Mouse (Mus musculus) T-cell, adult 2 months (primary cell): ENCODE results near the gene Arhgef2.
"Not testable (repeated sequence)": the region's sequence is repeated elsewhere in the genome, so short reads cannot be mapped to it uniquely, and the experiment has no call there.

ENCODE experiments used
- DNase-seq: peaks from one replicate; pipeline ENCODE4 v3.0.0; 2022; ENCODE audit warnings: low spot score

The Arhgef2 gene

DNA sequence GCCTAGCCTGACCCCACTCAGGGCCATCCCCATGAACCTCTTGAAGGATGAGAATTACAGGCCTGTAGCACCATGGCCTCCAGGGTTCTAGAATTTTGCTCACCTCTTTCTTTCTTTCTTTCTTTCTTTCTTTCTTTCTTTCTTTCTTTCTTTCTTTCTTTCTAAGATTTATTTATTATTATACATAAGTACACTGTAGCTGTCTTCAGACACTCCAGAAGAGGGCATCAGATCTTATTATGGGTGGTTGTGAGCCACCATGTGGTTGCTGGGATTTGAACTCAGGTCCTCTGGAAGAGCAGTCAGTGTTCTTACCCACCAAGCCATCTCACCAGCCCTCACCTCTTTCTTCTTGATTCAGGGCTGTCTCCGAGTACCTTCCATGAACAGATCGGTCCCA, at the start of gene Arhgef2:
Arhgef2 (plus strand) TSS at position 301 of the 400 bp plus-strand sequence.
- not testable (repeated sequence) for DNase-seq

DNA sequence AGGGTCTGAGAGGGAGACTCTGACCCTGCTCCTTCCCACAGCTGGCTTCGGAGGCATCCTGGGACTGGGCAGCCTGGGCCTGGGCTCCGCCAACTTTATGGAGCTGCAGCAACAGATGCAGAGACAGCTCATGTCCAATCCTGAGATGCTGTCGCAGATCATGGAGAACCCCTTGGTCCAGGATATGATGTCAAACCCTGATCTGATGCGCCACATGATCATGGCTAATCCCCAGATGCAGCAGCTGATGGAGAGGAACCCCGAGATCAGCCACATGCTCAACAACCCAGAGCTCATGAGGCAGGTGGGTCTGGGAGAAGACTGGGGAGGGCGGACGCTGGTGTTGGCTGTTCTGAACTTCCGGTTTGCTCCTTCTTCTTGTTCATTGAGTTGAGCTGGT, 49.1 kb upstream of the Arhgef2 start:
- DNase-seq: no peak

DNA sequence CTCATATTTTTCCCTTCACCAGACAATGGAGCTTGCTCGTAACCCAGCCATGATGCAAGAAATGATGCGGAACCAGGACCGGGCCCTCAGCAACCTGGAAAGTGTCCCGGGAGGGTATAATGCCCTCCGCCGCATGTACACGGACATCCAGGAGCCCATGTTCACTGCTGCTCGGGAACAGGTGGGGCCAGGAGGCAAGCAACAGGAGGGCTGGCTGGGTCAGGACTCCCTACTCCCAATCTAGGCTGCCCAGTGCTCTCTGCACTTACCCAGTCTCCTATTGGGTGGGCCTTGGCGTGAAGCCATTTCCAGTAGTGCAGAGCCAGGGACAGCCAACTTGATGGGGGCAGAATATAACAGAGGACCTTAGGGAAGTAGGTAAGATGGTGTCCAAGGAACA, 46.2 kb upstream of the Arhgef2 start:
- DNase-seq: no peak

DNA sequence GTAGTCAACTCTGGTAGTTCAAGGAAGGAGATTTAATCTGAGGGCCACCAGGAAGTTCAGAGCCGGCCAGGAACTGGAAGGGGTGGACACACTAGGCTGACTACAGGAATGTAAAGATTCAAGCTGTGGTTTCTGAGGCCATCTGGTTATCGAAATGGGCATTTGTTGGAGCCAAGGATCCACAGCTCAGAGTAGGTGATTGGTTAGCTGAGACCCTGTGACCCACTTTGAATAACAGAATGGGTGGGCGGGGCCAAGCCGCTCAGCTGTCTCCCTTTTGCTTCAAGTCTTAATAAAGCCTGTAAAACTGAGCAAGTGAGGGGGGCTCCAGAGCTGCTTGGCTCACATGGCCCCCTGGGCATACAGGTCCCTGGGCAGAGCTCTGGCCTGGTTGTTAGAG, 43.8 kb upstream of the Arhgef2 start:
- DNase-seq: no peak

DNA sequence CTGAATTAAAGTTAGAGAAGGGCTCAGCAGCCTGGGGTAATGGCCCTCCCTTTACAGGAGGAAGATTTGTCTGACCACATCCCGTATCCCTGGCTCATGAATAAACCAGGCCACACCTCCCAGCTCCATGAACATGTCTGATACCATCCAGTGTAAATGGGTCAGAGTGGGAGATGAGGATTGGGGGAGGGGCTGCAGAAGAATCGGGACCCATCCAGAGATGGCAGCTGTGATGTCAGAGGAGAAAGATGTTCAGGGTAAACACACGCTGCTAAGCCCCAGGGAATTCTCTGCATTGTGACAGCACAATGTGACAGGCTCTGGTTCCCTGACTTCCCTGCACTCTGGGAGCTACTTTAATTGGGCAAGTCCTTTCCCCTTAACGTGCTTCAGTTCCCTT, 42.3 kb upstream of the Arhgef2 start:
- DNase-seq: no peak

DNA sequence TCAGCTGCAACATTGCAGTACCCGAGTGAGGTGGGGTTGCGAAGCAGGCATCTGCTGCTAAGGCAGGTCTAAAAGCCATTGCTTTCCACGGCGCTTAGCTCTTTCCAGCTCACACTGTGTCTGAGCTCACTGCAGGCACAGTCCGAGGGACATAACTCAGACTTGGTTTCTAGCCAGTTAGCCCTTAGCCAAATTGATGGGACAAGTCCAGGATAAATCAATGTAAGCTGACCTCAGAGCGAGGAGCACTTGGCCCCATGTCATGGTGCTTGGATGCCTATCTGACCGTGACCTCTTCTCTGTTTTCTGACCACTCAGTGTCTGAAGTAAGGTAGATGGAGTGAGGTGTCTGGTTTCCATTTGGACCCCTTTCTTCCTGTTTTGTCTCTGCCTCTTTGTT, 41.8 kb upstream of the Arhgef2 start:
- DNase-seq: no peak

DNA sequence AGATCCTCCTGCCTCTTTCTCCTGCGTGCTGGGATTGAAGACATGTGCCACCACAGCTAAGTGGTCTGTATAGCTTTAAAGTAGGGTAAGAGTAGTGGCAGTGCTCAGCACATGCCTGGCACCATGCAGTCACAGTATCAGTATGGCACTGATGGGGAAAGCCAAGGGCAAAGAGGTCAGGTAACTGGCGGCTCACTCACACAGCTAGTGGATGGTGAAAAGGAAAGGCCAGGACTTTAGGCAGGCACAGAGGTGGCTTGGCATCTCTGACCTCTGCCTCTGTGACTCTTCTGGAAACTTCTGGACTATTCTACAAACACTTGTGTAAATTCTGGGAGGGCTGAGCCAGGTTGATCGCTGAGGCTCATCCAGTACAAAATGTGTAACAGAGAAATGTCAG, 39.6 kb upstream of the Arhgef2 start:
- DNase-seq: no peak

DNA sequence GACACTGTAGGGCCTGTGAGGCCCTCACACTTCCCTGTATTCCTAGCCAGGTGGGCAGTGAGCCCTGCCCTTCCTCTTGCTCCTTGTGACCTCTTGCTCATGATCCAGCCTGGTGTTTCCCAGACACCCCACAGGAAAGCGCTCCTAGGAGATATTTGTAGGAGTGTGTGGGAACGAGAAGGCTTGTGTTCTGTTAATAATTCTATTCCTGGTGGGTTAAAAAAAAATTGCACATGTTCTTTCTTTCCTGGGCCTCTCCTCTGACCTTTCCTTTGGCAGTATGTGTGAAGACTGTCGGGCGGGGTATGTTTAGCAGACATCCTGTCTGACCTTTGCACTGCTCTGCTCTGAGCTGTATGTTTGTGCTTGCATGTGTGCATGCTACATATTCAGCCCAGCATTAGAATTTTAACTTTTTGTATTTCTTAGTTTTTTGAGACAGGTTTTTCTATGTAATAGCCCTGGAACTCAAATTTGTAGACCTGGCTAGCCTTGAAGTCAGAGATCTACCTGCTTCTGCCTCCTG, 39.2 kb upstream of the Arhgef2 start:
- no peak for DNase-seq

DNA sequence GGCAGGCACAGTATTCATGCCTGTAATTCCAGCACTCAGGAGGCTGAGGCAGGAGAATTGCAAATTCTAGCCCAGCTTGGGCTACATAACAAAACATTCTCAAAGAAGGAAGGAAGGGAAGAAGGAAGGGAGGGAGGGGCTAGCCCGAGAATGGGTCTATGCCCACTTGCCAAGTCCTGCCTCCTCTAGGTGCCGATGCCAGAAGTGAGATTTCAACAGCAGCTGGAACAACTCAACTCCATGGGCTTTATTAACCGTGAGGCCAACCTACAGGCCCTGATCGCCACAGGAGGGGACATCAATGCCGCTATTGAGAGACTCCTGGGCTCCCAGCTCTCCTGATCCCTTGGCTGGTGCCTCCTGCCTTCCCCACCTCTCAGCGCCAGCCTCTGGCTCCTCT, 37.9 kb upstream of the Arhgef2 start:
- DNase-seq: no peak

DNA sequence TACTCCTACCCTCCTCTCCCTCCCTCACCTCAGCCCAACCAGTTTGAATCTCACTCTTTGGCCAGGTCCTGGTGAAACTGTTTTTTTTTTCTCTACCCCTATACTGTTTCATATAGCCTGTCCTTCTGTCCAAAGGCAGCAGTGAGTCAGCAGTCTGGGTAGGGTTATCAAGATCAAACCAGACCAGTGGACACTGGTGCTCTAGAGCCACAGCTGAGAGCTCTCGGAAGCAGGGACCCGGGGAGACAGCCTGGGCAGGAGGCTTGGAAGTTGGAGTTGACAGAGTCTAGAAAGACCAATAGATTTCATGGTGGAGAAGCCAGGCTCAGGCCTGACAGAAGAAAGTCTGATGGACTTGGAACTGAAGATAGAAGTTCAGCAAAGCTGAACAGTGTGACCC, 37.2 kb upstream of the Arhgef2 start:
- no peak for DNase-seq

DNA sequence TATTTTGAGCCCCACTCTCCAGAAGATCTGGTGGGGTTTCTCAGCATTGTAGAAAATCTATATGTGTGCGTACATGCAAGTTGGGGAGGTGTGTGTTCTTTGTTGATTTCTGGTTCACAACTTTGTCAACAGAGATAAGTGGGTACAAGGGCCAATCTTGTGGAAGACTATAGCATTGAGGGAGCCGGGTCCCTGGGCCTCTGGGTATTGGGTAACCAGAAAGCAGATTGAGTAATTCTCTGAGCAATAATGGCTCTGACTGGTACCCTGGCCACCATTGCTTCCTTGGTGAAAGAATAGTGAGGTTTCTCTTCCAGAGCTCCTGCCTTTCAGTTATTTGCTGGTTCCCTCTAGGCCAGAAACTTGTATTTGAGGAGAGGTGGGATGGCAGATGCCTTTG, 36.7 kb upstream of the Arhgef2 start:
- DNase-seq: no peak

DNA sequence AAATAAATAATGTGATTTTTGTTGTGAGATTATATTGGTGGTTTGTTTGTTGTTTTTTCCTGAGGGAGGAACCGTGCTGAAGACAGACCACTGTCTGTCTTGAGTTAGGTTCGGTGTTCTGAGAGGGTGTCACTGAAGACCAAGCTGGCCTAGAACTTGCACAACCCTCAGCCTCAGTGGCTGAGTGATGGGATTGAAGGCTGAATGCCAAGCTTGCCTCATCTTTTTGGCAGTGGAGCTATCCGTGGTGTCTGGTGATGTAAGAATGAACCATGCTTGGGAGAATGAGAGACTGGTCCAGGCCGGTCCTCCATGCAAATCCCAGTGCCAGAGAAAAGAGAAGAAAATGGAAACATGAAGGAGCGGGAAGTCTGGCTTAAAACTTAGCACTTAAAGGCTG, 36.1 kb upstream of the Arhgef2 start:
- DNase-seq: no peak

DNA sequence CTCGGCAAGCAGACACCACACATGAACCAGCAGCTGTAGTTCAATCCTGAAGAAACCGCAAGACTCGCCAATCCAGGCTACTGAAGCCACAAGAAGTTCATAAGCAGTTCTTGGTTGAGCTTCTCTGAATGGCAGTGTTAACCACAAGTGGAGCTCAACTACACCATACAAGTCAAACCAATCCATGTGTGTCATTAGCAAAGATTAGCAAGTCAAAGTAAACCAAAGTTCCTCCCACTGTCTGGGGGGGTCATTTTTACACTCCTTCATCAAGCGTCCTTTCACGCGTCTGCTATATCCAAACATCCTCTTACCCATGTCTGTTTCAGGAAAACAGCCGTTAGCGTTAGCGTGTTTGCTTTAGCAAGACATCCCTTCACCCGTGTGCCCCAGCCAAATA, 35.4 kb upstream of the Arhgef2 start:
- no peak for DNase-seq

DNA sequence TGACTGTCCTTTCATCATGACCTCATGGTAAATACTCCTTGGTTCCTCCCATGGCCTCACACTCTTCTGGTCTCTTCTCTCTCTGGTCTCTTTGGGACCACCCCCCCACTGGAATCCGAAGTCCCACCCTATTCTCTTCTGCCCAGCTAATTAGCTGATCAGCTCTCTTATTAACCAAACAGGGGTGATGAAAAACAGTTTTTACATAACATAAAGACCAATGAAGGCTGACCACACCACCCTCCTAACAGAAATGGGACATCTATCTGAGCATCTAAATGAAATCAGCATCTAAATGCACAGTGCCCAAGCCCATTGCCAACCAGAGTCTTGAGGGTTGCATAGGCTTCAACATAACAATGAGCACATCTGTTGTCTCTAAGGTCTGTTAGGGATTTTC, 33.9 kb upstream of the Arhgef2 start:
- DNase-seq: no peak

DNA sequence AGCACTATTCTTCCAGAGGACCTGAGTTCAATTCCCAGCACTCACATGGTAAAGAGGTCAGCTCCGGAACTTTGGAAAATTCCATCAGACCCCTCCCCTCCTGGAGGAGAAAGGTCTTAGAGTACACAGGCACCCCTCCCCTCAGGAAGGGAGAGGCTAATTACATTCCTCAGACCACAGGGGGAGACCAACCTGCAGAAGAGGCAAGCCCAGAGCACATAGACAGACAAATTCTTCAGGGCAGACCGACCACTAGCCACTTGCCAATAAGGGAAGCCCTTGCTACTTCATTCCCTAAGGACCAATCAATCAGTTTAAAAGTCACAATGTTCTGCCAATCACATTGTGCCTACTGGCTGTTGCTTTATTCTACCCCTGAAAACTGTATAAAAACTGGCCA, 32.9 kb upstream of the Arhgef2 start:
- no peak for DNase-seq

DNA sequence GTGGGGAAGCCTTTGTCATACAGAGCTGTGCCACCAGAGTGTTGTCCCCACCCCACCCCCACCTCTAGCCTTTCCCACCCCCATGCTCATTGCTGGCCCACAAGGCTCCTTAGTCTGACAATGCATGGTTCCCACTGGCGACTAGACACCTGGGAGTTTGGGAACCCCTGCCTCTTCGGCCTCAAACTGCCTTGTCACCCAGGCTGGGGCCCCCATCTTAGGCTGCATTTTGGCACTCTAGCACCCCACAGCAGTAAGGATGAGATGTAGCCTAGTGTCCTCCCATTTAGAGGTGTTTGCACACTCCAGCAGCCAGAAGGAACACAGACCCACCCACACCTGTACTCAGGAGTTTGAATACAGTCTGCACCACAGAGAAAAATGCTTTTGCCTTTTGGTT, 32.0 kb upstream of the Arhgef2 start:
- DNase-seq: no peak

DNA sequence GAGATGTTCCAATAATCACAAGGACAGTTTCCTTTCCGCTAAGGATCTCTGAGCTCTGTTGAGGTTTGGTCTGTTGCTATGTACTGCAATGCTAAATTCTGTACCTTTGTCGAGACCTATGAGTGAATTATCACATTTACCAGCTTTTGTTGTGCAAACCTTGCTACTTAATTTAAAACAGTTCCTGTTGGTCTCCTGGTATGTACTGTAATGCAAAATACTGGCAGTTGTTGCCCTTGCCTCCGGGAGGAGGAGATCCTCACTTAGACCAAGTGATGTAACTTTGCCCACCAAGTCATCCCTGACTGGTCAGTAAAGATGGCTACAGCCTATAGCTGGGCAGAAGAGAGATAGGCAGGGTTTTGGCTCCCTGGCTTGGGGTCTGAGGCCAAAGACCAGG, 30.2 kb upstream of the Arhgef2 start, which contains the start of gene Ssr2:
Ssr2 (plus strand) TSS at position 337 of the 400 bp plus-strand sequence.
- DNase-seq: no peak

DNA sequence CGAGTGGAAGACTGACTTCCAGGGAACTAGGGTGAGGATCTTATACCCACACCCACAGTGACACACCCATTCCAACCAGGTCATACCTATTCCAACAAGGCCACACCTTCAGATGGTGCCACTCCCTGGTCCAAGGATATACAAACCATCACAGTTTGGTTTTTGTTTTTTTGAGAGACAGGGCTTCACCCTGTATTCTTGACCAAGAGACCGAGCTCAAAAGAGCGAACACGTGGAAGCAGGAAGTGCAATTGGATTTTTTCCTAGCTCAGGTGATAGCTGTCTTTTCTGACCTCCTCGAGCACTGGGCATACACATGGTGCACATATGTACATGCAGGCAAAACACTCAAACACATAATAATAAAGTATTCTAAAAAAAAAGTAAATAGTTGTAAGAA, 27.9 kb upstream of the Arhgef2 start:
- DNase-seq: not testable (repeated sequence)

DNA sequence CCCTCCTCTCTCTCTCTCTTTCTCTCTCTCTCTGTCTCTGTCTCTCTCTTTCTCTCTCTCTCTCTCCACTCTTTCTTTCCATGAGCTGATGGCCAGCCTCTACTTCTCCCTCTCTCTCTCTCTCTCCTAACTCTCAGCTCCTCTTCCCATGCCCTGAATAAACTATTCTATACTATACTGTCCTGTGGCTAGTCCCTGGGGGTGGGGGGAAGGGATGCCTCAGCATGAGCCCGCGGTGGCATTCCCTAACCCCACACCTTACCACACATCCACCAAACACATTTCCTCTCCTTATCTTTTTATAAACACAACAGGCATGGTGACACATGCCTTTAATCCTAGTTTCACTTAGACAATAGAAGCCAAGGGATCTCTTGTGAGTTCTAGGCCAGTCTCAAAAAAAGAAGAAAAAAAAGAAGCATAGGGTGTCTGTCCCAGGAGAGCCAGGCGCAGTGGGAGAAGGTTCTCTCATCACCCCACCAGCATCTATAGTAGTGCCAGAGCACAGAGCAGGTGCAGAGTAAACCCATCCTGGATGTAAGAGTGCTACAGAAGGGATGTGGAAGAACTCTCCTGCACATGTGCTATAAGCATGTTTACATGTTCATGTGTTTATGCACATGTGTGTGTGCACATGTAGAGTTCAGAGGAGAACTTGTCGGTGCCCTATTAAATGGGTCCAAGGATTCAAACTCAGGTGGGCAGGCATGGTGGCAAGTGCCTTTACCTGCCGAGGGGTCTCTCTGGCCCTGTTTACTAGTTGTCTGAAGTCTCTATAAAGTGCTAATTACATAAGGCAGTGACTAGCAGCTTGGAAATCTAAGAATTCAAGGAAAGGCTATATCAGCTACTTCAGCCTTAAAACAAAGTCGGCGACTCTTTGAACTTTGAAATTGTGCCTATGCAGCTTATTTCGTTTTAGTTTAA, 27.0 kb upstream of the Arhgef2 start:
- no peak for DNase-seq

DNA sequence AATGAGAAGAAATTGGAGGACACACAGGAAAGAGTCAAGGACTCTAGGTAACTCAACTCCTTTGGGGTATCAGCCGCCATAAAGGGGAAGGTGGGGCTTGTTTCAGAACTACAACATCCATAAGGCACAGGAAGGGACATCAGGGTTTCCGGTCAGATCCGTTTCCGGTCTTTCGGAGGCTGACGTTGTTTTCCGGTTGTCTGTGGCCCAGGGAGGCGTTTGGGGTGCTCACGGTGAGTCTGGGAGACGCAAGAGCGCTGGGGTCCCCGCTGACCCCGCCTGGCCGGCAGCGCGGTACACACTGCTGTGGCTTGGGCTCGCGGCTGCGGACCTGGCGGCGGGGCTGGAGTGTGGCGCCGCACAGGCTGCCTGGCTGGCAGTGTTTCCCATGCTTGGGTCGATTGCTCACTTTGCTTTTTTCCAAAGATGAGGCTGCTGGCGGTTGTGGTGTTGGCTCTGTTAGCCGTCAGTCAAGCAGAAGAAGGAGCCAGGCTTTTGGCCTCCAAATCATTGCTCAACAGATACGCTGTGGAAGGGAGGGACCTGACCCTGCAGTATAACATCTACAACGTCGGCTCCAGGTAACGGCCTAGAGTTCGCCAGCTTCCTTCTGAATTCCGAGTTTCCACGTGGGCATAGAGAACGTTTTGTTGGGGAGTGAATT, 26.2 kb upstream of the Arhgef2 start:
- DNase-seq: peak; percentile 71

DNA sequence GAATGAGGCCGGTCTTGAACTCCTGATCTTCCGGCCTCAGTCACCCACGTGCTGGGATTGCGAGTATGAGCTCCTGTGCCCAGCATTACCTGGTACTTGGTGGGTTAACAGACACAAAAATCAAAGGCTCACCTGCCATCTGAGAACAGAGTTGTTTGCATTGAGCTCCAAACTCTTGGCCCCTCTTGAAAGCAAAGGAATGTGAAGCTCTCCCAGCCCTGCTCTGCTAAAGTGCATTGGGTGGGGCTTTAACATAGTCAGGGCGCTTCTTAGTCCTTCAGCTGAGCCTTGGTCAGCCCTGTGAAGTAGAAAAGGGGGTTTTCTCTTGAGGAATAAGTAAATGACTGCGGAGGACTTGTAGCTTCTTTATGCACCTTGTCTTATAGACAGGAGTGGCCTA, 20.0 kb upstream of the Arhgef2 start:
- no peak for DNase-seq

DNA sequence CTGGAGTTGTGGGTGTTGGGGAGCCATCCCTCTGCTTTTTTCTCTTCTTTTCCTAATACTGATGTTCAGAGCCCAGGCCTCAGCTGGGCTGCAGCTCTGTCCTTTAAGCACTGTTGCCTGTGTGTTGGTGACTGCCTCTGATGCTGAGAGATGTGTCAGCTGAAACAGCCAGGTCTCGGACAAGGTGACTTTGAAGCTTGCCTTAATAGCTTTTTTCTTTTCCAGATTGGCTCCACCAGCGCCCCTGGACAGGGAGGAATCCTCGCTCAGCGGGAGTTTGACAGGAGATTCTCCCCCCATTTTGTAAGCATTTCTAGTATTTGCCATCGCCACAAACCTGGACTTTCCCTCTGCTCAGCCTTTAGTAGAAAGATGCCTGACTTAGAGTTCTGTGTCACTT, 19.1 kb upstream of the Arhgef2 start:
- DNase-seq: no peak

DNA sequence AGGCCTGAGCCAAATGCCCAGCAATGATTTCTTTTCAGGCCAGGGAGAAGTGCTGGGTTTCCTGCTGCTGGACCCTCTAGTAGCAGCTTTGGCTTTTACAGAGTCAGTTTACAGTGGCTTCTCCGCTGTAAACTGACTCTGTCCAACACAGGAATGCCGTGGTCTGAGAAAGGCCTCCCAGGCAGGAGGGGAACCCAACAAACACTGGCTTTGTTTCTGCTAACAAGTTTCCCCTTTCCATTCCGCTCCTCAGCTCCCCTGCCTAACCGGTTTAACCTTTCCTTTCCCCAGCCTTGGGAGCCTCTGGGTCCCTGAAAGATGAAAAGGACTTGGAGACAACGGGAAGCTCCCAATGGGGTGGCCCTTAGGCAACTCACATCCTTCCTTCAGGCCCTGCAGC, 15.5 kb upstream of the Arhgef2 start:
- no peak for DNase-seq
